Mouse (Mus musculus): ENCODE data around the gene Zfp36. TPM values are rescaled to one million over a fixed set of nuclear protein-coding genes. Genes with fewer than 3 reads are reported as not detected.

Zfp36 gene
- polyA plus RNA-seq, 1 experiment from 2014 or later, result 29.4 TPM

DNA sequence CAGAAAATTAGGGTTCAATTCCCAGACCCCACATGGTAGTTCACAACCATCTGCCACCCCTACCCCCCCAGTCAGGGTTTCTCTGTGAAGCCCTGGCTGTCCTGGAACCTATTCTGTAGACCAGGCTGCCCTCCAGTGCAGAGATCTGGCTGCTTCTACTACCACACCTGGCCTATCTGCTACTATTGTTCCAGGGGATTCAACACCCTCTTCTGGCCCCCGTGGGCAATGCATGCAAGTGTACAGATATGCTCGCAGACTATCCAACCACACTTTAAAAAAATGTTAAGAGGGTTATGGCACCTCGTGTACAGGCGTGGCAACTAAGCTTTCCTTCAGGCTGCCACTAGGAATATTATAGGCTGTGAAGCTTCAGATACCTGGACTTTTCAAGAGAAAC, 32.8 kb upstream of the Zfp36 start:
- Histone ChIP-seq H3K36me3 (ENCODE audit: control insufficient read depth, insufficient read depth, low read length) (peaks cover 26% of the 10 kb centered on the region), H3K4me3 (ENCODE audit: low read depth, low read length) (no peak overlapping the region), H3K9ac (ENCODE audit: low read length) (no peak overlapping the region), H3K4me1 (replicated peaks; ENCODE audit: control insufficient read depth, insufficient read depth) (no peaks in the 10 kb centered on the region), H3K4me2 (replicated peaks; ENCODE audit: low read depth) (no peak overlapping the region), H3K9me3 (ENCODE audit: control insufficient read depth, low read length) (no peaks in the 10 kb centered on the region), H3K27ac (replicated peaks) (no peak overlapping the region), H3K27me3 (ENCODE audit: control insufficient read depth, insufficient read depth, low read length) (no peaks in the 10 kb centered on the region)
- WGBS, result 70% methylated on average over 4 of the region's 4 CpGs
- DNase-seq (ENCODE audit: low spot score) (no peak), ATAC-seq (ENCODE audit: low FRiP score, low TSS enrichment) (no peak)
- no peak for TF ChIP-seq EP300 (optimal IDR thresholded peaks at IDR 0.05)
- TF ChIP-seq CTCF (IDR thresholded peaks at IDR 0.05; ENCODE audit: low read depth), result peak; percentile 28; the same call in 1 of the 2 replicates

DNA sequence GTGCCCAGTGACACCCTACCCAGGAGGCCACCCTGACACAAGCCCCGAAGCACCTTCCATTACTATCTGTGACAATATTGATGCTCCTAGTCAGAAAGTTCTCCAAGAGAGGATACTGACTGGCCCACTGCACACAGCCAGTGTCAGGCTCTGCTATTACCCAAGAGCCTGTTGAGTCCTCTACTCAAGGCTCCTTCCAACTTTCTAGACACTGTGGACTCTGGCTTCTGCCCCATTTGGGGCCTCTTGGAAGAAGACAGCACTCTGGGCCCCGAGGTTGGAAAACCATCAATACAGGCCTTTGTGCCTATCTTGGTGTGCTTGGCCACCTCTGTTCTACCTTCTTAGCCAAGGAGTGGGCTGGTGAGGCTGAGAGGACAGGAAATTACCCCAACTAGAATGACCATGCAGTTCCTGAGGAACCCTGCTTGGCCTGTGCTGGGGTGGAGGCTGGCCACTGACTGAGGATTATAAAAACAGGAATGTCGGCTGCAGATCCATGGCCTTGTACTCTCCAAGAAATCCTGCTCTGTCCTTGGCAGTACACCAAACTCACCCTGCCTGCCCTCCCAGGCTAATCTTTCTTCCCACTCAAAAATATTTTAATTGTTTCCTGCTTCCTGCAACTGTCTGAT, 30.9 kb upstream of the Zfp36 start:
- no peaks in the 10 kb centered on the region for H3K9me3 ChIP-seq (ENCODE audit: control insufficient read depth, low read length)
- H3K27me3 ChIP-seq (ENCODE audit: control insufficient read depth, insufficient read depth, low read length), result no peaks in the 10 kb centered on the region
- peaks cover 42% of the 10 kb centered on the region for H3K36me3 ChIP-seq (ENCODE audit: control insufficient read depth, insufficient read depth, low read length)
- 0 out of 2 replicates have a peak overlapping the region, but pooled peaks have one; percentile 24 for H3K27ac ChIP-seq (replicated peaks)
- H3K4me3 ChIP-seq (ENCODE audit: low read depth, low read length), result no peak overlapping the region
- no peak overlapping the region for H3K9ac ChIP-seq (ENCODE audit: low read length)
- TF ChIP-seq CTCF (IDR thresholded peaks at IDR 0.05; ENCODE audit: low read depth) (no peak), EP300 (optimal IDR thresholded peaks at IDR 0.05) (no peak)
- 63% methylated on average over 3 of the region's 3 CpGs for WGBS
- no peaks in the 10 kb centered on the region for H3K4me1 ChIP-seq (replicated peaks; ENCODE audit: control insufficient read depth, insufficient read depth)
- ATAC-seq (ENCODE audit: low FRiP score, low TSS enrichment) (peak; percentile 39; the same call in 1 of the 2 replicates), DNase-seq (ENCODE audit: low spot score) (no peak)
- H3K4me2 ChIP-seq (replicated peaks; ENCODE audit: low read depth), result no peak overlapping the region

DNA sequence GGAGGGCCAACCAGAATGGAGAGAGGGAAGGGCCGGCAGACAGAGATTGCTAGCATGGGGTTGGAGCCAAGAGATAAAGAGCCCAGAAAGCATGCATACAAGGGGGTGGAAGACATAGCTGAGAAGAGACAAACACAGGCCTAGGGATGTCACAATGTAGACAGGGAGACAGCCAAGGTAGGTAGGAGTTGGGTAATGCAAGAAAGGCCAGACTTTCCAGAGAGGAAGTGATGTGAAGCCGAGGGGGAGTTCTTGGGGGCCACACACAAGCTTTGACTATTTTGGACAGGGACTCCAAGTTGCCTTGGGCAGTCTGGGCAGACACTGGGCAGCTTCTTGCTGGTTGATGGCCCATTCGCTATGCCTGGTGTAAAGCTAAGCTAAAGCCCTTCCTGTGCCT, 21.9 kb upstream of the Zfp36 start:
- Histone ChIP-seq H3K4me1 (replicated peaks; ENCODE audit: control insufficient read depth, insufficient read depth) (no peaks in the 10 kb centered on the region), H3K9ac (ENCODE audit: low read length) (no peak overlapping the region), H3K9me3 (ENCODE audit: control insufficient read depth, low read length) (no peaks in the 10 kb centered on the region), H3K4me2 (replicated peaks; ENCODE audit: low read depth) (no peak overlapping the region), H3K4me3 (ENCODE audit: low read depth, low read length) (no peak overlapping the region), H3K36me3 (ENCODE audit: control insufficient read depth, insufficient read depth, low read length) (peaks cover 49% of the 10 kb centered on the region), H3K27me3 (ENCODE audit: control insufficient read depth, insufficient read depth, low read length) (no peaks in the 10 kb centered on the region), H3K27ac (replicated peaks) (no peak overlapping the region)
- TF ChIP-seq CTCF (IDR thresholded peaks at IDR 0.05; ENCODE audit: low read depth) (no peak), EP300 (optimal IDR thresholded peaks at IDR 0.05) (no peak)
- DNase-seq (ENCODE audit: low spot score) (no peak), ATAC-seq (ENCODE audit: low FRiP score, low TSS enrichment) (no peak)
- WGBS, result 74% methylated on average over 3 of the region's 3 CpGs

DNA sequence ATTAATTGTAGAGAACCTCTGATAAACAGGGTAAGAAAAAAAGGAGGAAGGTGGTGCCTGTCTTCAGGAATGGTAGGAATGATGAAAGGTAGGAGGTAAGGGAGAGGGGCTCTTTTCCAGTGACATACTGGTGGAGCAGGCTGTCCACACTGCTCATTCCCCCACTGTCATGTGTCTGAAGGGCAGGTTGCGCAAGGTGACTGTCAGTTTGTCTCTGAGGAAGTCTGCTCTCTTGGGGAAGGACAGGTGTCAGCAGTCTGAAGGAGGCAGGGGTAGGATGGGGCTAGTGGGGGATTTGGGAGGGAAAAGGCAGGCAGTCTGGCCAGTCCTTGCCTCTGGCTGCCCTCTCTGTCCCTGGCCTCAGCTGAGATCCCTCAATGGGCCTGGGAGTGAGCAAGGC, 21.0 kb upstream of the Zfp36 start:
- DNase-seq (ENCODE audit: low spot score) (no peak), ATAC-seq (ENCODE audit: low FRiP score, low TSS enrichment) (no peak)
- Histone ChIP-seq H3K4me1 (replicated peaks; ENCODE audit: control insufficient read depth, insufficient read depth) (no peaks in the 10 kb centered on the region), H3K4me2 (replicated peaks; ENCODE audit: low read depth) (no peak overlapping the region), H3K36me3 (ENCODE audit: control insufficient read depth, insufficient read depth, low read length) (peaks cover 48% of the 10 kb centered on the region), H3K4me3 (ENCODE audit: low read depth, low read length) (no peak overlapping the region), H3K27me3 (ENCODE audit: control insufficient read depth, insufficient read depth, low read length) (no peaks in the 10 kb centered on the region), H3K9me3 (ENCODE audit: control insufficient read depth, low read length) (no peaks in the 10 kb centered on the region), H3K27ac (replicated peaks) (0 out of 2 replicates have a peak overlapping the region, but pooled peaks have one; percentile 40), H3K9ac (ENCODE audit: low read length) (no peak overlapping the region)
- no peak for TF ChIP-seq EP300 (optimal IDR thresholded peaks at IDR 0.05)
- no peak for TF ChIP-seq CTCF (IDR thresholded peaks at IDR 0.05; ENCODE audit: low read depth)
- WGBS, result 96% methylated on average over 1 of the region's 1 CpGs

DNA sequence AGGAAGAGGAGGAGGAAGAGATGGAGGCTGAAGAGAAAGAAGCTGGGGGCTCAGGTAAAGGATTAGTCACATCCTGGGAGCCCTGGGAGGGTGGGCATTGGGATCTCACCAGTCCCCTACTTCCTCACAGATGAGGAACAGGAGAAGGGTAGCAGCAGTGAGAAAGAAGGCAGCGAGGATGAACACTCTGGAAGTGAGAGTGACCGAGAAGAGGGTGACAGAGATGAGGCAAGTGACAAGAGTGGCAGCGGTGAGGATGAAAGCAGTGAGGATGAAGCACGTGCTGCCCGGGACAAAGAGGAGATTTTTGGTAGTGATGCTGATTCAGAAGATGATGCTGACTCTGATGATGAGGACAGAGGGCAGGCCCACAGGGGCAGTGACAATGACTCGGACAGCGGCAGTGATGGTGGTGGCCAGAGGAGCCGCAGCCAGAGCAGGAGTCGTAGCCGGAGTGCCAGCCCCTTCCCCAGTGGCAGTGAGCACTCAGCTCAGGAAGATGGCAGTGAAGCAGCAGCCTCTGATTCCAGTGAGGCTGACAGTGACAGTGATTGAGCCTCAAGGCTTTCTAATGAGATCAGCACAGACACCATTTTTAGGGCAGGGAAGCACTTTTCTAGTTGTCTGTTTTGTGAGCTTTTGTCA, 18.8 kb upstream of the Zfp36 start:
- no peak overlapping the region for H3K4me3 ChIP-seq (ENCODE audit: low read depth, low read length)
- peaks cover 39% of the 10 kb centered on the region for H3K36me3 ChIP-seq (ENCODE audit: control insufficient read depth, insufficient read depth, low read length)
- H3K4me2 ChIP-seq (replicated peaks; ENCODE audit: low read depth), result no peak overlapping the region
- 90% methylated on average over 10 of the region's 10 CpGs for WGBS
- H3K27me3 ChIP-seq (ENCODE audit: control insufficient read depth, insufficient read depth, low read length), result no peaks in the 10 kb centered on the region
- no peak for ATAC-seq (ENCODE audit: low FRiP score, low TSS enrichment)
- no peak overlapping the region for H3K9ac ChIP-seq (ENCODE audit: low read length)
- no peaks in the 10 kb centered on the region for H3K4me1 ChIP-seq (replicated peaks; ENCODE audit: control insufficient read depth, insufficient read depth)
- H3K27ac ChIP-seq (replicated peaks), result no peak overlapping the region
- DNase-seq (ENCODE audit: low spot score), result no peak
- TF ChIP-seq EP300 (optimal IDR thresholded peaks at IDR 0.05) (no peak), CTCF (IDR thresholded peaks at IDR 0.05; ENCODE audit: low read depth) (no peak)
- no peaks in the 10 kb centered on the region for H3K9me3 ChIP-seq (ENCODE audit: control insufficient read depth, low read length)

DNA sequence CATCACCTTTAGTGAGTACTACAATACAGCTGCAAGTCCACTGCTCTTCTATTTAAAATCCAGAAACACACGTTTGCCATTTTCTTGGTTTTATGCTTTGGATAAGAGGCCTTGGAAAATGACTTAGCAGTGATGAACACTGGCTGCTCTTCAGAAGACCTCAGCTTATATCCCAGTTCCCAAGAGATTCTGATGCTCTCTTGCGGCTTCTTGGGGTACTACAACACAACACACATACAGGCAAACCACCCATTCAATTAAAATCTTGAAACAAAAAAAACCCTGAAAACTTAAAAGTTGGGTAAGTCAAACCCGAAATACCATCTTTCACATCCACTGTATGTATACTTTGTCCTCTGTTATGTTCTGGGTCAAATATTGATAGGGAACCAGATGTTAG, 17.9 kb upstream of the Zfp36 start:
- no peaks in the 10 kb centered on the region for H3K9me3 ChIP-seq (ENCODE audit: control insufficient read depth, low read length)
- no peak overlapping the region for H3K27ac ChIP-seq (replicated peaks)
- TF ChIP-seq EP300 (optimal IDR thresholded peaks at IDR 0.05), result no peak
- TF ChIP-seq CTCF (IDR thresholded peaks at IDR 0.05; ENCODE audit: low read depth), result peak; percentile 66
- DNase-seq (ENCODE audit: low spot score) (no peak), ATAC-seq (ENCODE audit: low FRiP score, low TSS enrichment) (no peak)
- H3K4me1 ChIP-seq (replicated peaks; ENCODE audit: control insufficient read depth, insufficient read depth), result no peaks in the 10 kb centered on the region
- H3K4me3 ChIP-seq (ENCODE audit: low read depth, low read length), result no peak overlapping the region
- 52% methylated on average over 3 of the region's 3 CpGs for WGBS
- no peak overlapping the region for H3K4me2 ChIP-seq (replicated peaks; ENCODE audit: low read depth)
- H3K36me3 ChIP-seq (ENCODE audit: control insufficient read depth, insufficient read depth, low read length), result peaks cover 39% of the 10 kb centered on the region
- H3K9ac ChIP-seq (ENCODE audit: low read length), result no peak overlapping the region
- H3K27me3 ChIP-seq (ENCODE audit: control insufficient read depth, insufficient read depth, low read length), result no peaks in the 10 kb centered on the region
